Mouse (Mus musculus) hindbrain, embryonic 16.5 days (tissue): ENCODE data around the gene Fndc1. TPM values are rescaled to one million over a fixed set of nuclear protein-coding genes. Genes with fewer than 3 reads are reported as not detected.

ENCODE experiments used
- ATAC-seq: fragments of 200-750 bp; cut with Nextera tagmentation; 2 replicates; pipeline ENCODE4 v1.8.0; 2017; ENCODE audit warnings: moderate TSS enrichment, moderate library complexity
- H3K27ac ChIP-seq: fragments of 300-500 bp; sonication (generic); 2 replicates; pipeline ENCODE4 v1.5.1; 2014; ENCODE audit warnings: low read depth, mild to moderate bottlenecking, control low read depth, low read length, moderate library complexity
- H3K27me3 ChIP-seq: fragments of 300-500 bp; sonication (generic); replicated peaks from 2 replicates; pipeline ENCODE4 v1.6.1; 2014; ENCODE audit warnings: low read length; ENCODE audit not compliant: control insufficient read depth, insufficient read depth
- H3K36me3 ChIP-seq: fragments of 300-500 bp; sonication (generic); 2 replicates; pipeline ENCODE4 v1.6.1; 2014; ENCODE audit warnings: mild to moderate bottlenecking, low read length, moderate library complexity, mixed read lengths; ENCODE audit not compliant: control insufficient read depth, insufficient read depth
- H3K4me1 ChIP-seq: fragments of 300-500 bp; sonication (generic); 2 replicates; pipeline ENCODE4 v1.6.1; 2014; ENCODE audit warnings: low read depth, low read length; ENCODE audit not compliant: control insufficient read depth, insufficient read depth
- H3K4me2 ChIP-seq: fragments of 300-500 bp; sonication (generic); 2 replicates; pipeline ENCODE4 v1.6.1; 2014; ENCODE audit warnings: mild to moderate bottlenecking, low read length, control low read depth, moderate library complexity
- H3K4me3 ChIP-seq: fragments of 300-500 bp; sonication (generic); 2 replicates; pipeline ENCODE4 v1.5.1; 2014; ENCODE audit warnings: mild to moderate bottlenecking, low read length, control low read depth, moderate library complexity
- H3K9ac ChIP-seq: fragments of 300-500 bp; sonication (generic); 2 replicates; pipeline ENCODE4 v1.6.1; 2014; ENCODE audit warnings: low read depth, mild to moderate bottlenecking, control low read depth, low read length, moderate library complexity
- H3K9me3 ChIP-seq: fragments of 300-500 bp; sonication (generic); 2 replicates; pipeline ENCODE4 v1.6.1; 2014; ENCODE audit warnings: mild to moderate bottlenecking, low read length, moderate library complexity; ENCODE audit not compliant: control insufficient read depth
- WGBS: fragments of 180-500 bp; shearing (Covaris S2); extraction: QIAGEN DNeasy Blood & Tissue Kit; methylation state at CpG from one replicate; pipeline ENCODE4 v1.1.7; 2014; 5-methylcytosine and 5-hydroxymethylcytosine counted together
- polyA plus RNA-seq: library from polyadenylated mRNA; unstranded; fragments of >200 nt; fragmentation: Nextera tagmentation; extraction: Ambion mirVana; gene quantifications from 2 replicates; pipeline ENCODE4 v1.2.1, GENCODE M21; 2015

Fndc1 gene
- polyA plus RNA-seq, 1 experiment from 2014 or later, result 8.3 TPM

GRCm38 (mm10) chr17:7802483-7802882, 24.6 kb downstream of the Fndc1 start:
- Histone ChIP-seq H3K4me1 (no peaks in the 10 kb centered on the region), H3K27ac (no peak overlapping the region), H3K4me2 (no peak overlapping the region), H3K36me3 (no peaks in the 10 kb centered on the region), H3K27me3 (no peaks in the 10 kb centered on the region), H3K9ac (no peak overlapping the region), H3K4me3 (no peak overlapping the region), H3K9me3 (no peaks in the 10 kb centered on the region)
- 78% methylated on average over 9 of the region's 9 CpGs for WGBS
- no peak for ATAC-seq

GRCm38 (mm10) chr17:7799894-7800293, 27.2 kb downstream of the Fndc1 start:
- no peaks in the 10 kb centered on the region for H3K36me3 ChIP-seq
- H3K27ac ChIP-seq, result no peak overlapping the region
- H3K27me3 ChIP-seq, result no peaks in the 10 kb centered on the region
- no peak for ATAC-seq
- H3K4me2 ChIP-seq, result no peak overlapping the region
- H3K4me1 ChIP-seq, result no peaks in the 10 kb centered on the region
- 61% methylated on average over 3 of the region's 3 CpGs for WGBS
- no peak overlapping the region for H3K9ac ChIP-seq
- H3K4me3 ChIP-seq, result no peak overlapping the region
- H3K9me3 ChIP-seq, result no peaks in the 10 kb centered on the region

GRCm38 (mm10) chr17:7795584-7795983, 31.5 kb downstream of the Fndc1 start:
- WGBS, result 82% methylated on average over 8 of the region's 8 CpGs
- no peaks in the 10 kb centered on the region for H3K9me3 ChIP-seq
- H3K4me2 ChIP-seq, result no peak overlapping the region
- no peaks in the 10 kb centered on the region for H3K4me1 ChIP-seq
- no peaks in the 10 kb centered on the region for H3K27me3 ChIP-seq
- no peak for ATAC-seq
- H3K36me3 ChIP-seq, result no peaks in the 10 kb centered on the region
- no peak overlapping the region for H3K4me3 ChIP-seq
- no peak overlapping the region for H3K27ac ChIP-seq
- no peak overlapping the region for H3K9ac ChIP-seq

- no peaks in the 10 kb centered on the region for H3K36me3 ChIP-seq
Measured at GRCm38 (mm10) chr17:7795168-7795567, 31.9 kb downstream of the Fndc1 start.

GRCm38 (mm10) chr17:7794093-7794492, 33.0 kb downstream of the Fndc1 start:
- 76% methylated on average over 6 of the region's 6 CpGs for WGBS
- no peak for ATAC-seq
- Histone ChIP-seq H3K4me1 (no peaks in the 10 kb centered on the region), H3K4me2 (no peak overlapping the region), H3K36me3 (no peaks in the 10 kb centered on the region), H3K4me3 (no peak overlapping the region), H3K27ac (no peak overlapping the region), H3K27me3 (no peaks in the 10 kb centered on the region), H3K9me3 (no peaks in the 10 kb centered on the region), H3K9ac (no peak overlapping the region)

More at GRCm38 (mm10) chr17:7795168-7795567, 31.9 kb downstream of the Fndc1 start:
- ATAC-seq, result no peak
- Histone ChIP-seq H3K27ac (no peak overlapping the region), H3K9ac (no peak overlapping the region), H3K9me3 (no peaks in the 10 kb centered on the region), H3K4me2 (no peak overlapping the region), H3K4me1 (no peaks in the 10 kb centered on the region), H3K27me3 (no peaks in the 10 kb centered on the region), H3K4me3 (no peak overlapping the region)
- WGBS, result 87% methylated on average over 2 of the region's 2 CpGs

GRCm38 (mm10) chr17:7790512-7790911, 36.6 kb downstream of the Fndc1 start:
- Histone ChIP-seq H3K9me3 (no peaks in the 10 kb centered on the region), H3K4me1 (no peaks in the 10 kb centered on the region), H3K36me3 (no peaks in the 10 kb centered on the region), H3K4me3 (no peak overlapping the region), H3K9ac (no peak overlapping the region), H3K27ac (no peak overlapping the region), H3K27me3 (no peaks in the 10 kb centered on the region), H3K4me2 (no peak overlapping the region)
- ATAC-seq, result no peak
- 45% methylated on average over 3 of the region's 3 CpGs for WGBS

- no peak overlapping the region for H3K27ac ChIP-seq
- no peak for ATAC-seq
- H3K9me3 ChIP-seq, result no peaks in the 10 kb centered on the region
Measured at GRCm38 (mm10) chr17:7774101-7774500, 53.0 kb downstream of the Fndc1 start.

GRCm38 (mm10) chr17:7759786-7760185, 67.3 kb downstream of the Fndc1 start:
- 66% methylated on average over 4 of the region's 4 CpGs for WGBS
- Histone ChIP-seq H3K27ac (no peak overlapping the region), H3K9ac (no peak overlapping the region), H3K4me3 (no peak overlapping the region), H3K36me3 (no peaks in the 10 kb centered on the region), H3K27me3 (no peaks in the 10 kb centered on the region), H3K4me1 (no peaks in the 10 kb centered on the region), H3K9me3 (no peaks in the 10 kb centered on the region), H3K4me2 (no peak overlapping the region)
- no peak for ATAC-seq

More at GRCm38 (mm10) chr17:7774101-7774500, 53.0 kb downstream of the Fndc1 start:
- 92% methylated on average over 3 of the region's 3 CpGs for WGBS
- H3K27me3 ChIP-seq, result no peaks in the 10 kb centered on the region
- H3K4me1 ChIP-seq, result no peaks in the 10 kb centered on the region
- no peak overlapping the region for H3K4me2 ChIP-seq
- no peaks in the 10 kb centered on the region for H3K36me3 ChIP-seq
- no peak overlapping the region for H3K4me3 ChIP-seq
- no peak overlapping the region for H3K9ac ChIP-seq

- Histone ChIP-seq H3K9me3 (no peaks in the 10 kb centered on the region), H3K27me3 (no peaks in the 10 kb centered on the region), H3K4me2 (no peak overlapping the region), H3K36me3 (no peaks in the 10 kb centered on the region), H3K4me1 (no peaks in the 10 kb centered on the region), H3K27ac (no peak overlapping the region), H3K9ac (no peak overlapping the region), H3K4me3 (no peak overlapping the region)
- ATAC-seq, result no peak
- 86% methylated on average over 11 of the region's 11 CpGs for WGBS
Measured at GRCm38 (mm10) chr17:7755001-7755400, 72.1 kb downstream of the Fndc1 start.

GRCm38 (mm10) chr17:7753383-7753782, 73.7 kb downstream of the Fndc1 start:
- Histone ChIP-seq H3K4me3 (no peak overlapping the region), H3K9ac (no peak overlapping the region), H3K4me2 (no peak overlapping the region), H3K36me3 (no peaks in the 10 kb centered on the region), H3K27ac (no peak overlapping the region), H3K9me3 (no peaks in the 10 kb centered on the region), H3K4me1 (no peaks in the 10 kb centered on the region), H3K27me3 (no peaks in the 10 kb centered on the region)
- ATAC-seq, result no peak
- 57% methylated on average over 7 of the region's 7 CpGs for WGBS
